Mouse (Mus musculus) liver, embryonic 11.5 days (tissue): ENCODE results near the gene Erich6b. TPM values are rescaled to one million over a fixed set of nuclear protein-coding genes. Genes with fewer than 3 reads are reported as not detected.

ENCODE experiments used
- ATAC-seq: fragments of 200-750 bp; cut with Nextera tagmentation; replicated peaks from 2 replicates; pipeline ENCODE4 v1.8.0; 2017; ENCODE audit warnings: moderate number of reproducible peaks, mild to moderate bottlenecking, moderate TSS enrichment, moderate library complexity; ENCODE audit not compliant: low FRiP score
- DNase-seq: peaks from one replicate; pipeline ENCODE4 v3.0.0-alpha.2; 2017; ENCODE audit warnings: low spot score
- H3K27ac ChIP-seq: fragments of 300-500 bp; sonication (generic); 2 replicates; pipeline ENCODE4 v1.5.1; 2014; ENCODE audit warnings: mild to moderate bottlenecking, low read depth, low read length, control low read depth
- H3K27me3 ChIP-seq: fragments of 300-500 bp; sonication (generic); replicated peaks from 2 replicates; pipeline ENCODE4 v1.6.1; 2014; ENCODE audit warnings: low read length, mixed read lengths; ENCODE audit not compliant: control insufficient read depth, insufficient read depth
- H3K36me3 ChIP-seq: fragments of 300-500 bp; sonication (generic); 2 replicates; pipeline ENCODE4 v1.6.1; 2014; ENCODE audit warnings: mild to moderate bottlenecking, low read length, moderate library complexity, mixed read lengths; ENCODE audit not compliant: control insufficient read depth, insufficient read depth
- H3K4me1 ChIP-seq: fragments of 300-500 bp; sonication (generic); replicated peaks from 2 replicates; pipeline ENCODE4 v1.6.1; 2014; ENCODE audit warnings: low read length, mixed read lengths; ENCODE audit not compliant: control insufficient read depth, insufficient read depth
- H3K4me2 ChIP-seq: fragments of 300-500 bp; sonication (generic); 2 replicates; pipeline ENCODE4 v1.6.1; 2014; ENCODE audit warnings: mild to moderate bottlenecking, control low read depth, moderate library complexity
- H3K4me3 ChIP-seq: fragments of 300-500 bp; sonication (generic); 2 replicates; pipeline ENCODE4 v1.5.1; 2014; ENCODE audit warnings: low read depth, low read length, control low read depth
- H3K9ac ChIP-seq: fragments of 300-500 bp; sonication (generic); 2 replicates; pipeline ENCODE4 v1.6.1; 2014; ENCODE audit warnings: low read depth, low read length, control low read depth
- H3K9me3 ChIP-seq: fragments of 300-500 bp; sonication (generic); 2 replicates; pipeline ENCODE4 v1.6.1; 2016; ENCODE audit warnings: low read length, inconsistent platforms, mixed read lengths; ENCODE audit not compliant: control insufficient read depth
- WGBS: fragments of 180-500 bp; shearing (Covaris S2); extraction: QIAGEN DNeasy Blood & Tissue Kit; methylation state at CpG from one replicate; pipeline ENCODE4 v1.1.7; 2014; 5-methylcytosine and 5-hydroxymethylcytosine counted together
- polyA plus RNA-seq: library from polyadenylated mRNA; unstranded; fragments of >200 nt; fragmentation: Nextera tagmentation; extraction: Ambion mirVana; gene quantifications from 2 replicates; pipeline ENCODE4 v1.2.1, GENCODE M21; 2014

The Erich6b gene
- polyA plus RNA-seq, 1 experiment from 2014 or later = not detected

- Histone ChIP-seq H3K4me1 (no peaks in the 10 kb centered on the region), H3K4me2 (no peak overlapping the region), H3K9me3 (no peaks in the 10 kb centered on the region), H3K27me3 (no peaks in the 10 kb centered on the region), H3K4me3 (no peak overlapping the region), H3K27ac (no peak overlapping the region), H3K9ac (no peak overlapping the region), H3K36me3 (no peaks in the 10 kb centered on the region)
- DNase-seq (no peak), ATAC-seq (no peak)
- WGBS = 75% methylated on average over 2 of the region's 2 CpGs
Observed at GRCm38 (mm10) chr14:75640846-75641245, 1.2 kb upstream of the Erich6b start.

DNA sequence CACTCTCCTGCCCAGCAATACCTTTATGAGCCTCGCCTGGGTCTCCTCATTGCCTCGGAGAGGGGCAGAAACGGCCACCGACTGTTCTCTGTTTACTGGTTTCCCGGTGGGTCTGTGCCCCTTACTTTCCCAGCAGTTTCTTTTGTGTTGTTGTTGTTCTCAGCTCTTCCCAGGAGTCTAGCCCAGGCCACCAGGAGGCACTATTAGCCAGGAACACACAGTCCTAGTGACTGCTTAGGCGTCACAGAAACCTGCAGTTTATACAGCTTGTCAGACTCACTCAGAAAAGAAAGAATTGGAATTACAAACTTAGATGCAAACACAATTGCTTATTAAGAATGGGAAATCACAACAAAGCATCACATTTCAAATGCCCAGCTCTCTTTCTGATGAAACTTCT, 690 bp upstream of the Erich6b start:
- no peaks in the 10 kb centered on the region for H3K36me3 ChIP-seq
- ATAC-seq = no peak
- H3K4me3 ChIP-seq = no peak overlapping the region

GRCm38 (mm10) chr14:75645461-75645860, 3.4 kb downstream of the Erich6b start:
- Histone ChIP-seq H3K27me3 (no peaks in the 10 kb centered on the region), H3K4me3 (no peak overlapping the region), H3K9me3 (no peaks in the 10 kb centered on the region), H3K4me1 (no peaks in the 10 kb centered on the region), H3K36me3 (no peaks in the 10 kb centered on the region), H3K27ac (no peak overlapping the region), H3K4me2 (no peak overlapping the region), H3K9ac (no peak overlapping the region)
- DNase-seq = no peak
- WGBS = 85% methylated on average over 7 of the region's 7 CpGs
- no peak for ATAC-seq

More for the DNA sequence above, 690 bp upstream of the Erich6b start:
- DNase-seq = no peak
- Histone ChIP-seq H3K27ac (no peak overlapping the region), H3K4me1 (no peaks in the 10 kb centered on the region), H3K4me2 (no peak overlapping the region), H3K9ac (no peak overlapping the region), H3K9me3 (no peaks in the 10 kb centered on the region), H3K27me3 (no peaks in the 10 kb centered on the region)
- 61% methylated on average over 6 of the region's 6 CpGs for WGBS

DNA sequence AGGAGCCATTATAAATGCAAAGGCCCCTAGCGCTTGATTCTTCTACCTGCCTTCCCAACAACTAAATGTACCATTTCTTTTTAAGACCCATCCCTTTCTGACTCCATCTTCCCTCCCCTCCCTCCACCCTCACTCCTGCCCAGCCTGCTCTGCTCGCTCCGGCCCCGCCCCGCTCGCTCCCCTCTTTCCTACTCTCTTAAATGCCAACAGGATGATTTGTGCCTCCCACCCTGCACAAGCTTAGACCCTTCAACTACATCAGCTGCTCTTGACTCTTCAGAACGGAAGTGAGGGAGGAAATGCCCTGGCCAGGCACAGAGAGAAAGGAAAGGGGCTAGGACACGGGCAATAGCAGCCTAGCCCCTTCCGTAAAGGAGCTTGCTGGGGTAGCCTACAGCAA, 4.0 kb downstream of the Erich6b start:
- ATAC-seq (no peak), DNase-seq (no peak)
- Histone ChIP-seq H3K27me3 (no peaks in the 10 kb centered on the region), H3K9ac (no peak overlapping the region), H3K27ac (no peak overlapping the region), H3K4me1 (no peaks in the 10 kb centered on the region), H3K9me3 (no peaks in the 10 kb centered on the region), H3K36me3 (no peaks in the 10 kb centered on the region), H3K4me3 (no peak overlapping the region), H3K4me2 (no peak overlapping the region)
- 58% methylated on average over 9 of the region's 9 CpGs for WGBS

DNA sequence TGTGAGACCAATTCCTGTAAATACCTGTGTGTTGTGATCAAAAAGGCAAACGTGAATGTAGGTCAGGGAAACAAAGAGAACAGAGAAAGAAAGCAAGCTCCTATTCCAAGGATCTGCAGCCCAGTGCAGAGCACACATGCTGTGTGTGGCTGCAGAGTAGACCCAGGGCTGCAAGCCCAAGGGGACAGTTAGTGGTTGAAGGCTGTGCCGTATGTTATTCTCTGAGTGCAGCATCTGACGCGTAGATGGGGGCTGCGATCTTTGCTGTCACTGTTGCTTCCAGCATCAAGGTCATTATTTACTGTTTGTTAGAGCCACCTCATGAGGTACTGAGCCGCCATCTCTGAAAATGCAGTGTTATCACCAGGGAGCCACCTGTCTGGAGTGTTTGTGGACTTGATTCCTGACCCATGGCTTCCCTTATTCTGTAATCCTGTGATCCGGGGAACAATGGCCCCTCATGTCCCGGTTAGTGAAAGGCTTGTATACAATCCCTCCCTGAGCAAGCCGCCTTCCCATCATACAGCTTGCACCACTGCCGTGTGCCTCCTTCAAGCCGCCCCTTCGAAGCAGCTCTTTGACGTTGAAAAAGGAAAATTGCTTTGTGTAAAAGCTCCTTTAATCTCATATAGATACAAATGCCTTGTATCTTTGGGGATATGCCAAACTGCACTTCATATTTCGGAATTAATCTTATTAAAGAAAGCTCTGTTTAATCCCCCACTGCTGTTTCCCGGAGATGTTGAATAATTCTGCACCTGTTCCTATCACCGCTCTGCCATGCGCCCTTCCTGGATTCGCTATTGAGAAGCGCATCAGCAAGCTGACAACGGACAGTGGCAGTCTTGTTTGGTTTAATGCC, 5.1 kb downstream of the Erich6b start:
- H3K4me1 ChIP-seq = no peaks in the 10 kb centered on the region
- no peak overlapping the region for H3K9ac ChIP-seq
- DNase-seq = no peak
- H3K4me2 ChIP-seq = no peak overlapping the region
- WGBS = 71% methylated on average over 20 of the region's 20 CpGs
- no peaks in the 10 kb centered on the region for H3K27me3 ChIP-seq
- H3K36me3 ChIP-seq = no peaks in the 10 kb centered on the region
- ATAC-seq = no peak
- H3K4me3 ChIP-seq = no peak overlapping the region
- H3K9me3 ChIP-seq = no peaks in the 10 kb centered on the region
- H3K27ac ChIP-seq = no peak overlapping the region

DNA sequence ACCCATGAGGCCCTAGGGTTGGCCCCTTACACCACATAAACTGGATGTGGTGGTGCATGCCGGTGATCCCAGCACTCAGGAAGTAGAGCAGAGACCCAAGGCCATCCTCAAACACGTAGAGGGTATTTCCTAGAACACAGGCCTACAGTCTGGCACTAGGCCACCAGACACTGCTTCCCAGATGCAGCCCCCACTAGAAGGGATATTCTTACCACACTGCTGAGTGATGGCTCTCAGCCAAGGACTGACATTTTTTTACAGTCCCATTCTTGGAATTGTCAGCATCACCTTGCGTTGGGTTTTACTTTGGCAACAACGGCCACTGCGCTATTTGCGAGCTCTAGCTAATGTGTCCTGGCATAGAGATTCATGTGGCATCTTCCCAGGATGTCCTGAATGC, 18.9 kb downstream of the Erich6b start:
- Histone ChIP-seq H3K4me3 (no peak overlapping the region), H3K27ac (no peak overlapping the region), H3K4me1 (no peaks in the 10 kb centered on the region), H3K27me3 (no peaks in the 10 kb centered on the region), H3K36me3 (no peaks in the 10 kb centered on the region), H3K4me2 (no peak overlapping the region), H3K9ac (no peak overlapping the region), H3K9me3 (no peaks in the 10 kb centered on the region)
- no peak for ATAC-seq
- DNase-seq = no peak
- 88% methylated on average over 6 of the region's 6 CpGs for WGBS

- WGBS = 84% methylated on average over 8 of the region's 8 CpGs
- Histone ChIP-seq H3K9me3 (no peaks in the 10 kb centered on the region), H3K36me3 (no peaks in the 10 kb centered on the region), H3K4me3 (no peak overlapping the region), H3K4me2 (no peak overlapping the region), H3K9ac (no peak overlapping the region), H3K4me1 (no peaks in the 10 kb centered on the region), H3K27me3 (no peaks in the 10 kb centered on the region), H3K27ac (no peak overlapping the region)
- DNase-seq = no peak
- ATAC-seq = no peak
Observed at GRCm38 (mm10) chr14:75661548-75661947, 19.5 kb downstream of the Erich6b start.

DNA sequence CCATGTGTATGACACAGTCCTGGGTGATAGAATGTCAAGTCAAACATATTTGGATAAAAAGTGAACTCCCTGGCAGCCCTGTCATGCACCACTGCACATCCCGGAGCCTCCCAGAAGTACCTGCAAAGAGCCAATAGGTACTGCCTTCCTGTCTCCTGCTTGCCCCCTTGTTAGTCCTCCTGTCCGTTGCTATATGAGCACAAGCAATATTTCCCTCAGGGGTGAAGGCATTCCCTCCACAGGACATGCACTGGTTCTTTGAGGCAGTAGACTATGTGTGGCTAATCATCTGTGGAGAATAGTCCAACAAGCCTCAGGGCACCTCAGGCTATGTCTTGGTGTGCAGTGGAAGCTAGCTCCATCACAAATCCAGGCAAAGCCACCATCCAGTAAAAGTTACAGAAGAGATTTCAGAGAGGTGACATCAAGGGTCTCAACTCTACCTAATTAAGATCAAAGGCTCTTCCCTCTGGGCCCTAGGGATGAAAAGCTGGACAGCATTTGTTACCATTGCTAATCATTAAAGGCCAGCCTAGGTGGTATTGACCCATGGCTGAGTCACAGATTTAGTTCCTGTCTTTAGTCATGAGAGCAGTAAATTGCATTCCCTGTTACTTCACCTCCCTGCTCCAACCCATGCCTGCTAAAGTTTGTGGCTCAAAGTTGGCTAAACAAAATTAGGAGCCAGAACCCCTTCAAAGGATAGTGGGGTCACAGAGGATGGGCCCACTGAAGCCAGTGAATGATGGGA, 23.5 kb downstream of the Erich6b start:
- H3K4me1 ChIP-seq = no peaks in the 10 kb centered on the region
- ATAC-seq (no peak), DNase-seq (no peak)
- no peaks in the 10 kb centered on the region for H3K36me3 ChIP-seq
- no peaks in the 10 kb centered on the region for H3K27me3 ChIP-seq
- no peaks in the 10 kb centered on the region for H3K9me3 ChIP-seq
- no peak overlapping the region for H3K9ac ChIP-seq
- H3K4me3 ChIP-seq = no peak overlapping the region
- 87% methylated on average over 2 of the region's 2 CpGs for WGBS
- H3K27ac ChIP-seq = no peak overlapping the region
- no peak overlapping the region for H3K4me2 ChIP-seq
